Mouse (Mus musculus): Measurements from ENCODE around the gene Eif4a2.

- TF ChIP-seq CTCF (IDR thresholded peaks at IDR 0.05; ENCODE audit: low read depth) (no peak), EP300 (optimal IDR thresholded peaks at IDR 0.05) (no peak)
Measured at GRCm38 (mm10) chr16:23124398-23124797, 17.2 kb downstream of the Eif4a2 start.

All from stomach, postnatal 0 days (tissue).